Mouse (Mus musculus) forebrain, embryonic 15.5 days (tissue): ENCODE results near the gene Lhx9. TPM values are rescaled to one million over a fixed set of nuclear protein-coding genes. Genes with fewer than 3 reads are reported as not detected.

Experiments used
- ATAC-seq: fragments of 200-750 bp; cut with Nextera tagmentation; replicated peaks from 2 replicates; pipeline ENCODE4 v1.8.0; 2017; ENCODE audit warnings: mild to moderate bottlenecking, moderate TSS enrichment, moderate library complexity
- H3K27ac ChIP-seq: fragments of 300-500 bp; sonication (generic); replicated peaks from 2 replicates; pipeline ENCODE4 v1.5.1; 2015; ENCODE audit warnings: mild to moderate bottlenecking, inconsistent platforms
- H3K27me3 ChIP-seq: fragments of 300-500 bp; sonication (generic); 2 replicates; pipeline ENCODE4 v1.6.1; 2015; ENCODE audit warnings: inconsistent platforms
- H3K36me3 ChIP-seq: fragments of 300-500 bp; sonication (generic); 2 replicates; pipeline ENCODE4 v1.6.1; 2015; ENCODE audit warnings: mild to moderate bottlenecking, inconsistent platforms
- H3K4me1 ChIP-seq: fragments of 300-500 bp; sonication (generic); 2 replicates; pipeline ENCODE4 v1.6.1; 2015; ENCODE audit warnings: inconsistent platforms
- H3K4me2 ChIP-seq: fragments of 300-500 bp; sonication (generic); replicated peaks from 2 replicates; pipeline ENCODE4 v1.6.1; 2015; ENCODE audit warnings: mild to moderate bottlenecking, inconsistent platforms
- H3K4me3 ChIP-seq: fragments of 300-500 bp; sonication (generic); 2 replicates; pipeline ENCODE4 v1.5.1; 2015; ENCODE audit warnings: mild to moderate bottlenecking, inconsistent platforms
- H3K9ac ChIP-seq: fragments of 300-500 bp; sonication (generic); replicated peaks from 2 replicates; pipeline ENCODE4 v1.6.1; 2015; ENCODE audit warnings: mild to moderate bottlenecking, inconsistent platforms
- H3K9me3 ChIP-seq: fragments of 300-500 bp; sonication (generic); 2 replicates; pipeline ENCODE4 v1.6.1; 2016; ENCODE audit warnings: inconsistent platforms
- WGBS: fragments of 180-500 bp; shearing (Covaris S2); methylation state at CpG from one replicate; pipeline ENCODE4 v1.1.7; 2015; ENCODE audit warnings: mixed read lengths; 5-methylcytosine and 5-hydroxymethylcytosine counted together
- polyA plus RNA-seq: library from polyadenylated mRNA; unstranded; fragments of >200 nt; fragmentation: Nextera tagmentation; extraction: Ambion mirVana; gene quantifications from 2 replicates; pipeline ENCODE4 v1.2.1, GENCODE M21; 2015

The Lhx9 gene
- polyA plus RNA-seq, 1 experiment from 2014 or later = 20.6 TPM

GRCm38 (mm10) chr1:138837786-138838743 lies 10.3 kb downstream of the Lhx9 start:
- Histone ChIP-seq H3K9ac (peak overlapping the region; percentile 34), H3K4me3 (peak overlapping the region; percentile 26), H3K4me2 (peak overlapping the region; percentile 37), H3K27me3 (peaks cover 54% of the 10 kb centered on the region), H3K9me3 (no peaks in the 10 kb centered on the region), H3K4me1 (peaks cover 28% of the 10 kb centered on the region), H3K27ac (peak overlapping the region; percentile 54; the same call in 1 of the 2 replicates), H3K36me3 (no peaks in the 10 kb centered on the region)
- 9% methylated on average over 27 of the region's 27 CpGs for WGBS
- 0 out of 2 replicates have a peak, but pooled peaks have one; percentile 11 for ATAC-seq

- H3K27me3 ChIP-seq = peaks cover 65% of the 10 kb centered on the region
- H3K4me3 ChIP-seq = no peak overlapping the region
- H3K27ac ChIP-seq = no peak overlapping the region
- 0 out of 2 replicates have a peak overlapping the region, but pooled peaks have one; percentile 8 for H3K4me2 ChIP-seq
- no peaks in the 10 kb centered on the region for H3K36me3 ChIP-seq
- WGBS = 3% methylated on average over 3 of the region's 3 CpGs
- H3K9me3 ChIP-seq = no peaks in the 10 kb centered on the region
- H3K9ac ChIP-seq = no peak overlapping the region
- ATAC-seq = no peak; the same call in 1 of the 2 replicates
- H3K4me1 ChIP-seq = peaks cover 16% of the 10 kb centered on the region
Observed at GRCm38 (mm10) chr1:138835355-138835900, 12.9 kb downstream of the Lhx9 start.

GRCm38 (mm10) chr1:138831309-138831708 lies 17.1 kb downstream of the Lhx9 start:
- H3K4me3 ChIP-seq = peak overlapping the region; percentile 30
- H3K36me3 ChIP-seq = no peaks in the 10 kb centered on the region
- H3K9me3 ChIP-seq = no peaks in the 10 kb centered on the region
- H3K4me1 ChIP-seq = peaks cover 3% of the 10 kb centered on the region
- ATAC-seq = no peak
- no peak overlapping the region for H3K27ac ChIP-seq
- 3% methylated on average over 16 of the region's 16 CpGs for WGBS
- no peak overlapping the region for H3K9ac ChIP-seq
- peak overlapping the region; percentile 41 for H3K4me2 ChIP-seq
- peaks cover 37% of the 10 kb centered on the region; the same call in 1 of the 2 replicates for H3K27me3 ChIP-seq

- Histone ChIP-seq H3K27me3 (peaks cover 2% of the 10 kb centered on the region; the same call in 1 of the 2 replicates), H3K27ac (no peak overlapping the region), H3K4me1 (peaks cover 3% of the 10 kb centered on the region), H3K9ac (no peak overlapping the region), H3K4me2 (no peak overlapping the region), H3K36me3 (no peaks in the 10 kb centered on the region), H3K4me3 (no peak overlapping the region), H3K9me3 (no peaks in the 10 kb centered on the region)
- no peak for ATAC-seq
- 72% methylated on average over 6 of the region's 6 CpGs for WGBS
Observed at GRCm38 (mm10) chr1:138826841-138827240, 21.5 kb downstream of the Lhx9 start.

GRCm38 (mm10) chr1:138822985-138823322 lies 25.4 kb downstream of the Lhx9 start:
- H3K27me3 ChIP-seq = no peaks in the 10 kb centered on the region
- H3K9me3 ChIP-seq = no peaks in the 10 kb centered on the region
- H3K36me3 ChIP-seq = no peaks in the 10 kb centered on the region
- no peak overlapping the region for H3K9ac ChIP-seq
- H3K27ac ChIP-seq = no peak overlapping the region
- no peak overlapping the region for H3K4me2 ChIP-seq
- no peaks in the 10 kb centered on the region for H3K4me1 ChIP-seq
- 90% methylated on average over 1 of the region's 1 CpGs for WGBS
- no peak overlapping the region for H3K4me3 ChIP-seq
- ATAC-seq = 0 out of 2 replicates have a peak, but pooled peaks have one; percentile 48

GRCm38 (mm10) chr1:138822255-138822984 lies 26.0 kb downstream of the Lhx9 start:
- Histone ChIP-seq H3K27ac (no peak overlapping the region), H3K27me3 (no peaks in the 10 kb centered on the region), H3K4me3 (no peak overlapping the region), H3K36me3 (no peaks in the 10 kb centered on the region), H3K9ac (no peak overlapping the region), H3K4me2 (no peak overlapping the region), H3K9me3 (no peaks in the 10 kb centered on the region), H3K4me1 (no peaks in the 10 kb centered on the region)
- WGBS = 93% methylated on average over 7 of the region's 7 CpGs
- no peak for ATAC-seq

- Histone ChIP-seq H3K36me3 (no peaks in the 10 kb centered on the region), H3K4me2 (no peak overlapping the region), H3K4me1 (no peaks in the 10 kb centered on the region), H3K27me3 (no peaks in the 10 kb centered on the region), H3K4me3 (no peak overlapping the region), H3K9me3 (no peaks in the 10 kb centered on the region), H3K9ac (no peak overlapping the region), H3K27ac (no peak overlapping the region)
- ATAC-seq = no peak
- WGBS = 64% methylated on average over 3 of the region's 3 CpGs
Observed at GRCm38 (mm10) chr1:138801732-138802131, 46.6 kb downstream of the Lhx9 start.

- WGBS = 82% methylated on average over 3 of the region's 3 CpGs
- no peak for ATAC-seq
- Histone ChIP-seq H3K27ac (no peak overlapping the region), H3K36me3 (no peaks in the 10 kb centered on the region), H3K4me1 (no peaks in the 10 kb centered on the region), H3K9ac (no peak overlapping the region), H3K4me3 (no peak overlapping the region), H3K27me3 (no peaks in the 10 kb centered on the region), H3K4me2 (no peak overlapping the region), H3K9me3 (no peaks in the 10 kb centered on the region)
Observed at GRCm38 (mm10) chr1:138801296-138801695, 47.1 kb downstream of the Lhx9 start.

GRCm38 (mm10) chr1:138799692-138800314 lies 48.6 kb downstream of the Lhx9 start:
- no peak overlapping the region for H3K27ac ChIP-seq
- H3K9me3 ChIP-seq = no peaks in the 10 kb centered on the region
- H3K4me3 ChIP-seq = no peak overlapping the region
- no peak overlapping the region for H3K4me2 ChIP-seq
- no peaks in the 10 kb centered on the region for H3K27me3 ChIP-seq
- H3K9ac ChIP-seq = no peak overlapping the region
- no peaks in the 10 kb centered on the region for H3K4me1 ChIP-seq
- ATAC-seq = no peak
- no peaks in the 10 kb centered on the region for H3K36me3 ChIP-seq

GRCm38 (mm10) chr1:138798110-138798509 lies 50.3 kb downstream of the Lhx9 start:
- no peaks in the 10 kb centered on the region for H3K9me3 ChIP-seq
- ATAC-seq = no peak
- H3K4me2 ChIP-seq = no peak overlapping the region
- H3K27ac ChIP-seq = no peak overlapping the region
- no peak overlapping the region for H3K9ac ChIP-seq
- no peaks in the 10 kb centered on the region for H3K27me3 ChIP-seq
- no peaks in the 10 kb centered on the region for H3K4me1 ChIP-seq
- H3K4me3 ChIP-seq = no peak overlapping the region
- no peaks in the 10 kb centered on the region for H3K36me3 ChIP-seq
- WGBS = 67% methylated on average over 5 of the region's 5 CpGs

- 35% methylated on average over 10 of the region's 10 CpGs for WGBS
- ATAC-seq = no peak
- no peak overlapping the region for H3K9ac ChIP-seq
- no peak overlapping the region for H3K4me3 ChIP-seq
- H3K36me3 ChIP-seq = no peaks in the 10 kb centered on the region
- H3K9me3 ChIP-seq = no peaks in the 10 kb centered on the region
- H3K4me1 ChIP-seq = no peaks in the 10 kb centered on the region
- no peak overlapping the region for H3K27ac ChIP-seq
- H3K4me2 ChIP-seq = no peak overlapping the region
- H3K27me3 ChIP-seq = no peaks in the 10 kb centered on the region
Observed at GRCm38 (mm10) chr1:138785856-138786255, 62.5 kb downstream of the Lhx9 start.
